Comparison of ENCODE assay signal across 8 mouse cellular contexts in the genomic region with DNA sequence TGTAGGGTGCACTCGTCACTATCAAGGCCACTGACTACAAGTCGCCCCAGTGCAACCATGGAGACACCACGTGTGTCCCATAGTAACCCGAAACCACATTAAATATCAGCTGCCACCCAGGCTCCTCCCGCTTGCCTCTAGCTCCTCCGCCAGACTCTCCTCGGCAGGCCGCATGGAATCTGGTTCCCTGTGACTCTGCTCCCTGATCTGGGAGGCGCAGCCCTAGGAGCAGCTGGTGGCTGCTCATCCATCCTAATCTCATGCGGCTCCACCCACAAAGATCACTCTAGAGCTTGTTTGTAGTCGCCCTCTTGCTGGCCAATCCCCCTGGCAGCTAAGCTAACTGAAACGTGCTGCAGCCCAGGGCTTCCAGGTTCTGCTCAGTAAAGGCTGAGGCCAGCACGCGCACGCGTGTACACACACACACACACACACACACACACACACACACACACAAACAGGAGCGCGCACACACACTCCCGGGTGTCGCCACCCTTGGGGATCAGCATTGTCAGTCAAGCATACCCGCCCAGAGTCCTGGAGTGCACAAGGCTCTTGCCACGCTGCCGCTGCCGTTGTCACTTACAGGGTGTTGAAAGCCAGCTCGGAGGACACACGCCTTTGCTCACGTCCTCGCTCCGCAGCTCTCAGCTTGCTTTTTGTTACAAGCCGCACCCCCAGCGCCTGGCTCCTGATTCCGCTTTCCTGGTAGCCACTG.
DNase-seq lines count a peak whose midpoint lies in the region; ATAC-seq and TF ChIP-seq lines count a peak whose summit lies in the region.

No protein-coding gene starts in this region.

- in situ Hi-C loops in ES-E14 (cut with MboI; ENCODE audit: low sequenced_read_pairs in 2 of 2, unreplicated experiment in 2 of 2), result no loop called here

- WGBS in forebrain, postnatal 0 days, result 1% methylated on average over 32 of the region's 32 CpGs
- WGBS in limb, embryonic 10.5 days, result 1% methylated on average over 32 of the region's 32 CpGs

- H3K9ac ChIP-seq in ES-E14 (ENCODE audit: insufficient read depth, low read depth, low read length, poor library complexity, severe bottlenecking), result peak overlapping the region; percentile 13; the same call in 1 of the 2 replicates
- peak overlapping the region; percentile 60 for H3K9ac ChIP-seq in forebrain, postnatal 0 days

- no peaks in the 10 kb centered on the region for H3K27me3 ChIP-seq in forebrain, postnatal 0 days (ENCODE audit: insufficient read depth, low read length)
- 0 out of 2 replicates have a peak, but pooled peaks cover 10% of the 10 kb centered on the region for H3K27me3 ChIP-seq in limb, embryonic 10.5 days (ENCODE audit: low read depth, poor library complexity, severe bottlenecking)

- H3K27ac ChIP-seq in ES-E14 (ENCODE audit: insufficient read depth, low read depth, low read length, poor library complexity, severe bottlenecking), result peak overlapping the region; percentile 50; the same call in 1 of the 2 replicates
- H3K27ac ChIP-seq in forebrain, postnatal 0 days (ENCODE audit: low read depth, low read length), result peak overlapping the region; percentile 58
- H3K27ac ChIP-seq in limb, embryonic 10.5 days, result peak overlapping the region; percentile 56

- H3K4me1 ChIP-seq in ES-E14 (ENCODE audit: control insufficient read depth in 2 of 2, insufficient read depth in 2 of 2, low read length in 2 of 2, poor library complexity in 1 of 2), result peaks cover 0 to 12% of the 10 kb centered on the region in 2 experiments; a peak in 1 of 4 replicates
- H3K4me1 ChIP-seq in forebrain, postnatal 0 days (ENCODE audit: insufficient read depth), result peaks cover 4% of the 10 kb centered on the region; the same call in 1 of the 2 replicates
- peaks cover 15% of the 10 kb centered on the region for H3K4me1 ChIP-seq in limb, embryonic 10.5 days

- DNase-seq in ES-E14 (ENCODE audit: low read depth, low spot score), result peak; percentile 47
- peak; percentile 79 to 87 for DNase-seq in cerebellum, adult 18-20 months
- DNase-seq in forebrain, postnatal 0 days, result peak; percentile 83
- peak; percentile 14 for DNase-seq in hindlimb bud, embryonic 11.5 days (ENCODE audit: extremely low spot score, low read depth, low spot score)
- peak; percentile 71 for DNase-seq in limb, embryonic 10.5 days (ENCODE audit: low spot score)
- DNase-seq in neural tube, embryonic 10.5 days (ENCODE audit: extremely low spot score, low spot score), result peak; percentile 74
- DNase-seq in thymus, postnatal 25 days, result no peak
- DNase-seq in urinary bladder, postnatal 14 days (ENCODE audit: low spot score), result no peak

- no peaks in the 10 kb centered on the region for H3K36me3 ChIP-seq in ES-E14 (ENCODE audit: control insufficient read depth, insufficient read depth, low read length, poor library complexity, severe bottlenecking)
- no peaks in the 10 kb centered on the region for H3K36me3 ChIP-seq in forebrain, postnatal 0 days (ENCODE audit: insufficient read depth)
- no peaks in the 10 kb centered on the region for H3K36me3 ChIP-seq in limb, embryonic 10.5 days

- H3K9me3 ChIP-seq in ES-E14 (ENCODE audit: control insufficient read depth, insufficient read depth, low read depth, low read length), result no peaks in the 10 kb centered on the region
- no peaks in the 10 kb centered on the region for H3K9me3 ChIP-seq in forebrain, postnatal 0 days (ENCODE audit: low read length)
- no peaks in the 10 kb centered on the region for H3K9me3 ChIP-seq in limb, embryonic 10.5 days (replicated peaks)

- peak overlapping the region; percentile 38 for H3K4me3 ChIP-seq in ES-E14 (ENCODE audit: insufficient read depth in 1 of 2, low read depth in 1 of 2, low read length in 2 of 2, poor library complexity in 1 of 2, severe bottlenecking in 1 of 2)
- peak overlapping the region; percentile 41 for H3K4me3 ChIP-seq in forebrain, postnatal 0 days (ENCODE audit: low read depth, low read length)
- H3K4me3 ChIP-seq in limb, embryonic 10.5 days, result peak overlapping the region; percentile 53

- peak; percentile 92 for ATAC-seq in forebrain, postnatal 0 days

- peak overlapping the region; percentile 58 for H3K4me2 ChIP-seq in forebrain, postnatal 0 days (ENCODE audit: low read depth)

- no peak for TF ChIP-seq CTCF in forebrain, postnatal 0 days (IDR thresholded peaks at IDR 0.05; ENCODE audit: low read depth)

TF ChIP-seq in ES-E14, 5 proteins besides CTCF, POLR2A, EP300 and RAD21:
- TF ChIP-seq MAFK (IDR thresholded peaks at IDR 0.05; ENCODE audit: insufficient read depth, low read depth, low read length) (no peak), ZC3H11A (IDR thresholded peaks at IDR 0.05; ENCODE audit: borderline replicate concordance, low read depth, low read length) (no peak), HCFC1 (IDR thresholded peaks at IDR 0.05; ENCODE audit: borderline replicate concordance, insufficient read depth, low read length) (no peak), ZNF384 (IDR thresholded peaks at IDR 0.05; ENCODE audit: low read depth, low read length) (no peak), CHD2 (IDR thresholded peaks at IDR 0.05; ENCODE audit: low read depth, low read length) (no peak)

Comparison
In these comparisons a context has a peak if more than half of its experiments do, and no peak if none do; other contexts are left out.
1. DNase-seq: peak in ES-E14 (single experiment), cerebellum, adult 18-20 months (2 of 2), forebrain, postnatal 0 days (single experiment), hindlimb bud, embryonic 11.5 days (single experiment), limb, embryonic 10.5 days (single experiment) and neural tube, embryonic 10.5 days (single experiment); none in thymus, postnatal 25 days (single experiment) and urinary bladder, postnatal 14 days (single experiment).
2. Peak in every context shown above with its lines, with median percentiles within 50 percentile points of each other: H3K27ac ChIP-seq and H3K4me3 ChIP-seq.